Comparison of ENCODE assay signal across 10 mouse cellular contexts in the genomic region with DNA sequence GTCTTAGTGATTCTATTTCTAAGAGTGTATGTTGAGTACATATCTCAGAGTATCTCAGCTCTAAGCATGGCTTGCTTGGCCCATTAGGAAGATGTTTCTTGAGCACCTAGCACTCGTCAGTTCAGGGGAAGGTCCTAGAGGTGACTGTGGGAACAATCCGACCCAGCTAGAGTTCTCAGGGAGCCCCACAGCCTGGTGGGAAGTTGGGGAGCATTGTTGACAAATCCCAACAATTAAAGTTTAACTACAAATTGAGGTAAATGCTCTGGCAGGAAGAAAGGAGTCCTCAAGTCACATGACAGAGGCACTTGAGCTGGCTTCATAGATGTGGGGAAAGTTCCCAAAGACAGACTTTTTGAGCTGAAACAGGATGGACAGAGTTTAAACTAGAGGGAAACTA. TPM values are rescaled to one million over a fixed set of nuclear protein-coding genes. Genes with fewer than 3 reads are reported as not detected.
"Had no signal": no experiment of that assay in that cellular context is flagged by ENCODE, and none has a peak within 500 bp of the region (broad histone marks: within the 10 kb centered on the region; RNA-seq: fewer than 3 reads in every experiment).

No protein-coding gene starts in this region.

- H3K4me3 ChIP-seq: left cerebral cortex, adult 2 months; liver, embryonic 13.5 days; neural tube, embryonic 12.5 days; stomach, embryonic 15.5 days had no signal

- H3K27ac ChIP-seq: left cerebral cortex, adult 2 months; liver, embryonic 13.5 days; neural tube, embryonic 12.5 days; stomach, embryonic 15.5 days had no signal

- H3K9me3 ChIP-seq: liver, embryonic 13.5 days; neural tube, embryonic 12.5 days; stomach, embryonic 15.5 days had no signal

- H3K36me3 ChIP-seq: liver, embryonic 13.5 days; neural tube, embryonic 12.5 days; stomach, embryonic 15.5 days had no signal

- H3K9ac ChIP-seq: liver, embryonic 13.5 days; neural tube, embryonic 12.5 days; stomach, embryonic 15.5 days had no signal

- H3K4me2 ChIP-seq: liver, embryonic 13.5 days; midbrain, embryonic 11.5 days; neural tube, embryonic 12.5 days; stomach, embryonic 15.5 days had no signal

- H3K4me1 ChIP-seq: liver, embryonic 13.5 days; neural tube, embryonic 12.5 days; stomach, embryonic 15.5 days had no signal

- H3K27me3 ChIP-seq: liver, embryonic 13.5 days; neural tube, embryonic 12.5 days; stomach, embryonic 15.5 days had no signal

RNA-seq across cellular contexts. Expression of a gene that starts 41.2 kb away (rescaled TPM):
- polyA plus RNA-seq: liver, embryonic 13.5 days; liver, embryonic 16.5 days had no signal

RNA-seq across cellular contexts. Expression of a gene that starts 43.0 kb away (rescaled TPM):
- polyA plus RNA-seq: inflammation-experienced regulatory T-cells, adult 6 months; intestine, embryonic 16.5 days; liver, adult 2 months; liver, embryonic 13.5 days; midbrain, embryonic 14.5 days; neural tube, embryonic 12.5 days had no signal
